Comparison of ENCODE assay signal across 8 mouse cellular contexts in genomic region chr3:57911831-57912596, GRCm38 (mm10).
DNase-seq lines count a peak whose midpoint lies in the region; ATAC-seq and TF ChIP-seq lines count a peak whose summit lies in the region.

No protein-coding gene starts in this region.

- ATAC-seq in forebrain, embryonic 12.5 days (ENCODE audit: low FRiP score) = peak; percentile 51; the same call in 1 of the 2 replicates
- ATAC-seq in intestine, embryonic 16.5 days = no peak
- no peak for ATAC-seq in liver, embryonic 14.5 days (ENCODE audit: insufficient read depth)
- ATAC-seq in neural tube, embryonic 15.5 days (ENCODE audit: low FRiP score) = peak; percentile 66

- no peaks in the 10 kb centered on the region for H3K9me3 ChIP-seq in forebrain, embryonic 12.5 days
- H3K9me3 ChIP-seq in intestine, embryonic 16.5 days (ENCODE audit: control insufficient read depth, low read length) = no peaks in the 10 kb centered on the region
- no peaks in the 10 kb centered on the region for H3K9me3 ChIP-seq in liver, embryonic 14.5 days (ENCODE audit: control insufficient read depth, low read length)
- H3K9me3 ChIP-seq in neural tube, embryonic 15.5 days (replicated peaks) = no peaks in the 10 kb centered on the region

- peak; percentile 28 for DNase-seq in layer of hippocampus, adult 11-12 months (ENCODE audit: low spot score)
- DNase-seq in layer of hippocampus, adult 9-10 months (ENCODE audit: low spot score) = no peak
- DNase-seq in liver, embryonic 14.5 days (ENCODE audit: low read depth in 3 of 3, low spot score in 3 of 3) = no peak
- no peak for DNase-seq in thymus, adult 18-20 months
- no peak for DNase-seq in urinary bladder, adult 2 months (ENCODE audit: low spot score)

- H3K4me2 ChIP-seq in forebrain, embryonic 12.5 days = peak overlapping the region; percentile 31
- 0 out of 2 replicates have a peak overlapping the region, but pooled peaks have one; percentile 12 for H3K4me2 ChIP-seq in intestine, embryonic 16.5 days (ENCODE audit: low read depth, low read length)
- H3K4me2 ChIP-seq in liver, embryonic 14.5 days (ENCODE audit: low read depth) = 0 out of 2 replicates have a peak overlapping the region, but pooled peaks have one; percentile 8
- H3K4me2 ChIP-seq in neural tube, embryonic 15.5 days = peak overlapping the region; percentile 20

- H3K4me1 ChIP-seq in forebrain, embryonic 12.5 days = peaks cover 13% of the 10 kb centered on the region
- no peaks in the 10 kb centered on the region for H3K4me1 ChIP-seq in intestine, embryonic 16.5 days (ENCODE audit: control insufficient read depth, insufficient read depth, low read length)
- H3K4me1 ChIP-seq in liver, embryonic 14.5 days (replicated peaks; ENCODE audit: control insufficient read depth in 2 of 2, insufficient read depth in 2 of 2, low read length in 1 of 2) = no peaks in the 10 kb centered on the region
- no peaks in the 10 kb centered on the region for H3K4me1 ChIP-seq in neural tube, embryonic 15.5 days

- no peak for TF ChIP-seq EP300 in liver, embryonic 14.5 days (IDR thresholded peaks at IDR 0.05; ENCODE audit: low read depth)

- H3K27me3 ChIP-seq in forebrain, embryonic 12.5 days = no peaks in the 10 kb centered on the region
- no peaks in the 10 kb centered on the region for H3K27me3 ChIP-seq in intestine, embryonic 16.5 days (replicated peaks; ENCODE audit: control insufficient read depth, insufficient read depth, low read length)
- H3K27me3 ChIP-seq in liver, embryonic 14.5 days (ENCODE audit: control insufficient read depth, insufficient read depth, low read length) = no peaks in the 10 kb centered on the region
- no peaks in the 10 kb centered on the region for H3K27me3 ChIP-seq in neural tube, embryonic 15.5 days (replicated peaks)

- no peak overlapping the region for H3K27ac ChIP-seq in forebrain, embryonic 12.5 days
- no peak overlapping the region for H3K27ac ChIP-seq in intestine, embryonic 16.5 days (ENCODE audit: low read length)
- no peak overlapping the region for H3K27ac ChIP-seq in liver, embryonic 14.5 days
- 0 out of 2 replicates have a peak overlapping the region, but pooled peaks have one; percentile 41 for H3K27ac ChIP-seq in neural tube, embryonic 15.5 days (replicated peaks)

- H3K4me3 ChIP-seq in forebrain, embryonic 12.5 days (replicated peaks) = no peak overlapping the region; the same call in 1 of the 2 replicates
- H3K4me3 ChIP-seq in intestine, embryonic 16.5 days (ENCODE audit: low read length) = no peak overlapping the region
- no peak overlapping the region for H3K4me3 ChIP-seq in liver, embryonic 14.5 days (ENCODE audit: insufficient read depth in 1 of 2, low read depth in 2 of 2, low read length in 2 of 2)
- H3K4me3 ChIP-seq in neural tube, embryonic 15.5 days (replicated peaks) = no peak overlapping the region

- no peak overlapping the region for H3K9ac ChIP-seq in forebrain, embryonic 12.5 days
- H3K9ac ChIP-seq in intestine, embryonic 16.5 days (ENCODE audit: low read depth, low read length) = no peak overlapping the region
- H3K9ac ChIP-seq in liver, embryonic 14.5 days (replicated peaks) = no peak overlapping the region
- H3K9ac ChIP-seq in neural tube, embryonic 15.5 days (replicated peaks) = no peak overlapping the region

- H3K36me3 ChIP-seq in forebrain, embryonic 12.5 days (replicated peaks) = no peaks in the 10 kb centered on the region
- no peaks in the 10 kb centered on the region for H3K36me3 ChIP-seq in intestine, embryonic 16.5 days (ENCODE audit: control insufficient read depth, insufficient read depth, low read length)
- no peaks in the 10 kb centered on the region for H3K36me3 ChIP-seq in liver, embryonic 14.5 days (replicated peaks; ENCODE audit: control insufficient read depth, insufficient read depth, low read depth)
- H3K36me3 ChIP-seq in neural tube, embryonic 15.5 days = no peaks in the 10 kb centered on the region

- 22% methylated on average over 16 of the region's 16 CpGs for WGBS in forebrain, embryonic 12.5 days
- 30% methylated on average over 16 of the region's 16 CpGs for WGBS in intestine, embryonic 16.5 days
- WGBS in liver, embryonic 14.5 days (ENCODE audit: insufficient replicate concordance) = 25% methylated on average over 16 of the region's 16 CpGs
- WGBS in neural tube, embryonic 15.5 days = 21% methylated on average over 16 of the region's 16 CpGs

- TF ChIP-seq CTCF in liver, embryonic 14.5 days (IDR thresholded peaks at IDR 0.05; ENCODE audit: low read depth) = no peak

Comparison
In these comparisons a context has a peak if more than half of its experiments do, and no peak if none do; other contexts are left out.
1. ATAC-seq: peak in forebrain, embryonic 12.5 days (single experiment) and neural tube, embryonic 15.5 days (single experiment); none in intestine, embryonic 16.5 days (single experiment) and liver, embryonic 14.5 days (single experiment).
2. Peak in every context shown above with its lines, with median percentiles within 50 percentile points of each other: H3K4me2 ChIP-seq.